Mouse (Mus musculus): ENCODE measurements at regions not wholly inside any gene's neighbourhood (a gene's known extent, or its start where the extent isn't known, plus 50 kb on each side); places are given as distances from the start of the nearest gene placed in this dataset.
A peak's percentile ranks its signal among the peaks of the same experiment; 100 is the strongest.

GRCm38 (mm10) chr5:18448330-18448670, 88.1 kb upstream of the Gnai1 start:
- no peaks in the 10 kb centered on the region for H3K9me3 ChIP-seq
- H3K27me3 ChIP-seq = no peaks in the 10 kb centered on the region
- no peak overlapping the region for H3K9ac ChIP-seq
- ATAC-seq (ENCODE audit: low FRiP score, low read depth) = peak; percentile 51; the same call in 1 of the 2 replicates
- no peak overlapping the region for H3K27ac ChIP-seq (replicated peaks)
- H3K36me3 ChIP-seq = no peaks in the 10 kb centered on the region
- no peak overlapping the region for H3K4me2 ChIP-seq
- no peaks in the 10 kb centered on the region for H3K4me1 ChIP-seq (replicated peaks)
- no peak overlapping the region for H3K4me3 ChIP-seq
- 94% methylated on average over 5 of the region's 5 CpGs for WGBS

GRCm38 (mm10) chr5:18447665-18448329, 87.6 kb upstream of the Gnai1 start:
- H3K27me3 ChIP-seq = no peaks in the 10 kb centered on the region
- H3K9ac ChIP-seq = no peak overlapping the region
- no peaks in the 10 kb centered on the region for H3K4me1 ChIP-seq (replicated peaks)
- ATAC-seq (ENCODE audit: low FRiP score, low read depth) = peak; percentile 30; the same call in 1 of the 2 replicates
- 93% methylated on average over 14 of the region's 14 CpGs for WGBS
- no peaks in the 10 kb centered on the region for H3K9me3 ChIP-seq
- no peak overlapping the region for H3K27ac ChIP-seq (replicated peaks)
- no peak overlapping the region for H3K4me3 ChIP-seq
- H3K4me2 ChIP-seq = no peak overlapping the region
- no peaks in the 10 kb centered on the region for H3K36me3 ChIP-seq

GRCm38 (mm10) chr5:18445969-18446368, 85.8 kb upstream of the Gnai1 start:
- peak; percentile 83 for ATAC-seq (ENCODE audit: low FRiP score, low read depth)
- H3K27ac ChIP-seq (replicated peaks) = no peak overlapping the region
- WGBS = 23% methylated on average over 8 of the region's 8 CpGs
- H3K9ac ChIP-seq = no peak overlapping the region
- no peaks in the 10 kb centered on the region for H3K4me1 ChIP-seq (replicated peaks)
- H3K36me3 ChIP-seq = no peaks in the 10 kb centered on the region
- no peak overlapping the region for H3K4me2 ChIP-seq
- no peaks in the 10 kb centered on the region for H3K9me3 ChIP-seq
- H3K27me3 ChIP-seq = no peaks in the 10 kb centered on the region
- no peak overlapping the region for H3K4me3 ChIP-seq

GRCm38 (mm10) chr5:18439986-18440385, 79.8 kb upstream of the Gnai1 start:
- WGBS = 96% methylated on average over 4 of the region's 4 CpGs
- no peak overlapping the region for H3K4me3 ChIP-seq
- H3K9me3 ChIP-seq = no peaks in the 10 kb centered on the region
- H3K4me1 ChIP-seq (replicated peaks) = no peaks in the 10 kb centered on the region
- H3K4me2 ChIP-seq = no peak overlapping the region
- ATAC-seq (ENCODE audit: low FRiP score, low read depth) = no peak
- no peak overlapping the region for H3K27ac ChIP-seq (replicated peaks)
- no peaks in the 10 kb centered on the region for H3K36me3 ChIP-seq
- H3K27me3 ChIP-seq = no peaks in the 10 kb centered on the region
- no peak overlapping the region for H3K9ac ChIP-seq

- Histone ChIP-seq H3K27ac (replicated peaks) (no peak overlapping the region), H3K4me2 (no peak overlapping the region), H3K4me1 (replicated peaks) (no peaks in the 10 kb centered on the region), H3K4me3 (no peak overlapping the region), H3K9ac (no peak overlapping the region), H3K36me3 (no peaks in the 10 kb centered on the region), H3K9me3 (no peaks in the 10 kb centered on the region), H3K27me3 (no peaks in the 10 kb centered on the region)
- no peak for ATAC-seq (ENCODE audit: low FRiP score, low read depth)
- 88% methylated on average over 1 of the region's 1 CpGs for WGBS
These were observed 79.1 kb upstream of the Gnai1 start for GRCm38 (mm10) chr5:18439281-18439680.

- no peak overlapping the region for H3K4me3 ChIP-seq
- no peak overlapping the region for H3K9ac ChIP-seq
- no peak for ATAC-seq (ENCODE audit: low FRiP score, low read depth)
- no peak overlapping the region for H3K4me2 ChIP-seq
- no peak overlapping the region for H3K27ac ChIP-seq (replicated peaks)
- no peaks in the 10 kb centered on the region for H3K4me1 ChIP-seq (replicated peaks)
- WGBS = 53% methylated on average over 6 of the region's 6 CpGs
- no peaks in the 10 kb centered on the region for H3K27me3 ChIP-seq
- no peaks in the 10 kb centered on the region for H3K36me3 ChIP-seq
- no peaks in the 10 kb centered on the region for H3K9me3 ChIP-seq
These were observed 76.1 kb upstream of the Gnai1 start for GRCm38 (mm10) chr5:18436099-18436748.

GRCm38 (mm10) chr5:18434245-18434644, 74.1 kb upstream of the Gnai1 start:
- Histone ChIP-seq H3K4me2 (no peak overlapping the region), H3K4me3 (no peak overlapping the region), H3K36me3 (no peaks in the 10 kb centered on the region), H3K4me1 (replicated peaks) (no peaks in the 10 kb centered on the region), H3K9ac (no peak overlapping the region), H3K9me3 (no peaks in the 10 kb centered on the region), H3K27ac (replicated peaks) (no peak overlapping the region), H3K27me3 (no peaks in the 10 kb centered on the region)
- no peak for ATAC-seq (ENCODE audit: low FRiP score, low read depth)
- 96% methylated on average over 2 of the region's 2 CpGs for WGBS

- Histone ChIP-seq H3K9me3 (no peaks in the 10 kb centered on the region), H3K27me3 (no peaks in the 10 kb centered on the region), H3K4me2 (no peak overlapping the region), H3K27ac (replicated peaks) (no peak overlapping the region), H3K4me3 (no peak overlapping the region), H3K9ac (no peak overlapping the region), H3K36me3 (no peaks in the 10 kb centered on the region), H3K4me1 (replicated peaks) (no peaks in the 10 kb centered on the region)
- no peak for ATAC-seq (ENCODE audit: low FRiP score, low read depth)
- WGBS = 49% methylated on average over 7 of the region's 7 CpGs
These were observed 73.1 kb upstream of the Gnai1 start for GRCm38 (mm10) chr5:18433287-18433686.

GRCm38 (mm10) chr5:18425098-18425497, 64.9 kb upstream of the Gnai1 start:
- no peaks in the 10 kb centered on the region for H3K4me1 ChIP-seq (replicated peaks)
- ATAC-seq (ENCODE audit: low FRiP score, low read depth) = no peak
- no peaks in the 10 kb centered on the region for H3K9me3 ChIP-seq
- H3K9ac ChIP-seq = no peak overlapping the region
- 72% methylated on average over 4 of the region's 4 CpGs for WGBS
- no peak overlapping the region for H3K4me3 ChIP-seq
- H3K27me3 ChIP-seq = no peaks in the 10 kb centered on the region
- no peak overlapping the region for H3K4me2 ChIP-seq
- no peaks in the 10 kb centered on the region for H3K36me3 ChIP-seq
- no peak overlapping the region for H3K27ac ChIP-seq (replicated peaks)

- no peaks in the 10 kb centered on the region for H3K9me3 ChIP-seq
- no peaks in the 10 kb centered on the region for H3K36me3 ChIP-seq
- 38% methylated on average over 3 of the region's 3 CpGs for WGBS
- no peak overlapping the region for H3K27ac ChIP-seq (replicated peaks)
- no peak overlapping the region for H3K4me2 ChIP-seq
- H3K4me3 ChIP-seq = no peak overlapping the region
- ATAC-seq (ENCODE audit: low FRiP score, low read depth) = no peak
- no peak overlapping the region for H3K9ac ChIP-seq
- H3K27me3 ChIP-seq = no peaks in the 10 kb centered on the region
- no peaks in the 10 kb centered on the region for H3K4me1 ChIP-seq (replicated peaks)
These were observed 54.7 kb upstream of the Gnai1 start for GRCm38 (mm10) chr5:18414892-18415291.

All from hindbrain, embryonic 15.5 days (tissue).